Mouse (Mus musculus) ES-E14 (cell line): ENCODE measurements around the gene Vmn1r199.

Source experiments
- CHD2 ChIP-seq: IDR thresholded peaks from 2 replicates; pipeline ENCODE4 v1.6.1; 2014; ENCODE audit warnings: mild to moderate bottlenecking, low read depth, low read length, inconsistent platforms
- HCFC1 ChIP-seq: IDR thresholded peaks from 2 replicates; pipeline ENCODE4 v1.6.1; 2012; ENCODE audit warnings: low read length, inconsistent platforms, borderline replicate concordance; ENCODE audit not compliant: insufficient read depth
- MAFK ChIP-seq: IDR thresholded peaks from 2 replicates; pipeline ENCODE4 v1.6.1; 2014; ENCODE audit warnings: mild to moderate bottlenecking, low read depth, low read length, inconsistent platforms; ENCODE audit not compliant: insufficient read depth
- ZC3H11A ChIP-seq: IDR thresholded peaks from 2 replicates; pipeline ENCODE4 v1.6.1; 2012; ENCODE audit warnings: low read depth, mild to moderate bottlenecking, inconsistent platforms, low read length, borderline replicate concordance

- TF ChIP-seq CHD2 (no peak), ZC3H11A (no peak), HCFC1 (no peak), MAFK (no peak)
Measured at GRCm38 (mm10) chr13:22383401-22383800, 3.8 kb downstream of the Vmn1r199 start.
